In the genomic region with DNA sequence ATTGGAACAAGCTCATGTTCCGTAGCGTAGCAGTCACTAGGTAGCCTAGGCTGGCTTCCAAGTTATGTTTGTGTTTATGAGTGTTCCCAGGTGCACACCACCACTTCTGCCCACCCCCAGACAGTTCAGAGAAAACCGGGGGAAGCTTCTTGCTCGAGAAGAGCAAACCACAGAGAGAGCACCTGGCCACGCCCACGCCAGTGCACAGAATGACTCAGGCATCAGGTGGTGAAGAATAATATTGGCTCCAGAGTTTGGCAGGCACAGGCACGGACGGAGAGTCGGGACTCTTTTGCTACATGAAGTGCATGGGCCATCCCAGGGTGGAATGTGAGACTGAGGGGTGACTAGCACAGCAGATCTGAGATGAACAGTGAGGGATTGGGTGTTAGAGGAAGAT, we compare ENCODE assay signal across 21 mouse cellular contexts.
A peak's percentile ranks its signal among the peaks of the same experiment; 100 is the strongest.
DNase-seq lines count a peak whose midpoint lies in the region; ATAC-seq lines count a peak whose summit lies in the region.
"Had no signal": no experiment of that assay in that cellular context is flagged by ENCODE, and none has a peak within 500 bp of the region (broad histone marks: within the 10 kb centered on the region; RNA-seq: fewer than 3 reads in every experiment).

No protein-coding gene starts in this region.

- no peaks in the 10 kb centered on the region for H3K9me3 ChIP-seq in hindbrain, embryonic 14.5 days (ENCODE audit: control insufficient read depth, low read length)
- H3K9me3 ChIP-seq: embryonic facial prominence, embryonic 15.5 days; neural tube, embryonic 12.5 days had no signal

- H3K27me3 ChIP-seq in hindbrain, embryonic 14.5 days (ENCODE audit: control insufficient read depth, insufficient read depth, low read length): no peaks in the 10 kb centered on the region
- H3K27me3 ChIP-seq: embryonic facial prominence, embryonic 15.5 days; neural tube, embryonic 12.5 days had no signal

- ATAC-seq in CD4-positive, CD25-positive, alpha-beta regulatory T cell, adult 4 months: peak; percentile 82
- no peak for ATAC-seq in hindbrain, embryonic 14.5 days (ENCODE audit: low FRiP score)
- ATAC-seq: forebrain, embryonic 16.5 days; hindbrain, postnatal 0 days had no signal

- WGBS in hindbrain, embryonic 14.5 days: 88% methylated on average over 9 of the region's 9 CpGs

- no peaks in the 10 kb centered on the region for H3K4me1 ChIP-seq in hindbrain, embryonic 14.5 days (replicated peaks; ENCODE audit: control insufficient read depth, insufficient read depth, low read length)
- H3K4me1 ChIP-seq: embryonic facial prominence, embryonic 15.5 days; neural tube, embryonic 12.5 days had no signal

- H3K4me3 ChIP-seq in hindbrain, embryonic 14.5 days (replicated peaks; ENCODE audit: low read length): no peak overlapping the region
- H3K4me3 ChIP-seq: embryonic facial prominence, embryonic 15.5 days; heart, adult 2 months; left cerebral cortex, adult 2 months; neural tube, embryonic 12.5 days had no signal

- DNase-seq in T-cell, adult 2 months (ENCODE audit: low spot score): peak; percentile 32
- peak; percentile 34 for DNase-seq in naive thymus-derived CD4-positive, alpha-beta T cell, adult 2 months (ENCODE audit: low read depth)
- DNase-seq in thymus, postnatal 25 days: peak; percentile 43
- DNase-seq in hindbrain, embryonic 14.5 days (ENCODE audit: low spot score): no peak
- no peak for DNase-seq in spleen, adult 18-20 months
- no peak for DNase-seq in spleen, postnatal 10 days (ENCODE audit: low spot score in 2 of 2)
- DNase-seq: adrenal gland, postnatal 25 days; cerebellum, adult 2 months; cerebellum, postnatal 36 days; gastrocnemius, postnatal 25 days; heart, adult 2 months; kidney, adult 18-20 months; kidney, postnatal 10 days; left cerebral cortex, postnatal 4 days; lung, adult 18-20 months had no signal

- no peak overlapping the region for H3K4me2 ChIP-seq in hindbrain, embryonic 14.5 days (replicated peaks)
- H3K4me2 ChIP-seq: embryonic facial prominence, embryonic 15.5 days; neural tube, embryonic 12.5 days had no signal

- no peak overlapping the region for H3K9ac ChIP-seq in hindbrain, embryonic 14.5 days
- H3K9ac ChIP-seq: embryonic facial prominence, embryonic 15.5 days; neural tube, embryonic 12.5 days had no signal

- H3K27ac ChIP-seq in hindbrain, embryonic 14.5 days: no peak overlapping the region
- H3K27ac ChIP-seq: embryonic facial prominence, embryonic 15.5 days; heart, adult 2 months; hindbrain, postnatal 0 days; left cerebral cortex, adult 2 months; neural tube, embryonic 12.5 days had no signal

- H3K36me3 ChIP-seq in hindbrain, embryonic 14.5 days (replicated peaks; ENCODE audit: control insufficient read depth, insufficient read depth): no peaks in the 10 kb centered on the region
- H3K36me3 ChIP-seq: embryonic facial prominence, embryonic 15.5 days; neural tube, embryonic 12.5 days had no signal

Comparison
In these comparisons a context has a peak if more than half of its experiments do, and no peak if none do; other contexts are left out.
1. DNase-seq: peak in T-cell, adult 2 months (single experiment), naive thymus-derived CD4-positive, alpha-beta T cell, adult 2 months (single experiment) and thymus, postnatal 25 days (single experiment); none in hindbrain, embryonic 14.5 days (single experiment), spleen, adult 18-20 months (0 of 2) and spleen, postnatal 10 days (0 of 2).